ENCODE assay signal across 28 mouse cellular contexts in the genomic region with DNA sequence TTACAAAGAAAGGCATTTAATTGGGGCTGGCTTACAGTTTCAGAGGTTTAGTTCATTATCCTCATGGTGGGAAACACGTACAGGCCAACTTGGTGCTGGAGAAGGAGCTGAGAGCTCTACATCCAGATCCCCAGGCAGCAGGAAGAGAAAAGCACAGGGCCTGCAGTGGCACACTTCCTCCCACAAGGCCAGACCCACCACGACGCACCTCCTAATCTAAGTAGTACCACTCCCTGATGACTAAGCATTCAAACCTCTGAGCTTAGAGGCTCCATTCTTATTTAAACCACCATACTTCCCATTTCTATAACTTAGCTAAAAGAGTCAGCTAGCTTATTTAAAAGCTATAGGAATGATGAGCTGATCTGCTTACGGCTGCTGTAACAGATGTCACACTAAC. TPM values are rescaled to one million over a fixed set of nuclear protein-coding genes. Genes with fewer than 3 reads are reported as not detected.
DNase-seq lines count a peak whose midpoint lies in the region; ATAC-seq and TF ChIP-seq lines count a peak whose summit lies in the region.
"Had no signal": no experiment of that assay in that cellular context is flagged by ENCODE, and none has a peak within 500 bp of the region (broad histone marks: within the 10 kb centered on the region; RNA-seq: fewer than 3 reads in every experiment).

No protein-coding gene starts in this region.

- H3K79me2 ChIP-seq in macrophage (ENCODE audit: inconsistent target), result no peaks in the 10 kb centered on the region

- H3K36me3 ChIP-seq in ES-Bruce4 (ENCODE audit: control insufficient read depth, insufficient read depth, low read length, poor library complexity, severe bottlenecking) (no peaks in the 10 kb centered on the region), macrophage (ENCODE audit: inconsistent target) (no peaks in the 10 kb centered on the region)
- H3K36me3 ChIP-seq in neural tube, embryonic 15.5 days, result no peaks in the 10 kb centered on the region
- H3K36me3 ChIP-seq: embryonic facial prominence, embryonic 15.5 days; heart, embryonic 13.5 days; limb, embryonic 10.5 days; neural tube, embryonic 13.5 days had no signal

- ATAC-seq in neural tube, embryonic 15.5 days (ENCODE audit: low FRiP score), result no peak
- ATAC-seq: forebrain, embryonic 16.5 days; inflammation-experienced regulatory T-cells, adult 6 months had no signal

- peak overlapping the region; percentile 98 for H3K27ac ChIP-seq in ES-Bruce4 (ENCODE audit: insufficient read depth, low read length)
- H3K27ac ChIP-seq in macrophage, result peak overlapping the region; percentile 63
- no peak overlapping the region for H3K27ac ChIP-seq in neural tube, embryonic 15.5 days (replicated peaks)
- H3K27ac ChIP-seq: embryonic facial prominence, embryonic 15.5 days; heart, adult 2 months; heart, embryonic 13.5 days; hindbrain, embryonic 14.5 days; kidney, postnatal 0 days; limb, embryonic 10.5 days; neural tube, embryonic 13.5 days had no signal

- TF ChIP-seq EP300 in ES-Bruce4 (IDR thresholded peaks at IDR 0.05; ENCODE audit: insufficient read depth, low read depth, low read length), result peak; percentile 93

- no peak overlapping the region for H3K9ac ChIP-seq in ES-Bruce4 (ENCODE audit: low read depth, poor library complexity, severe bottlenecking)
- no peak overlapping the region for H3K9ac ChIP-seq in neural tube, embryonic 15.5 days (replicated peaks)
- H3K9ac ChIP-seq: embryonic facial prominence, embryonic 15.5 days; heart, embryonic 13.5 days; hindbrain, embryonic 14.5 days; neural tube, embryonic 13.5 days had no signal

- peaks cover 9% of the 10 kb centered on the region for H3K9me3 ChIP-seq in ES-Bruce4 (replicated peaks; ENCODE audit: control insufficient read depth, insufficient read depth, low read length, poor library complexity, severe bottlenecking)
- no peaks in the 10 kb centered on the region for H3K9me3 ChIP-seq in neural tube, embryonic 15.5 days (replicated peaks)
- H3K9me3 ChIP-seq: embryonic facial prominence, embryonic 15.5 days; heart, embryonic 13.5 days; limb, embryonic 10.5 days; neural tube, embryonic 13.5 days had no signal

- DNase-seq in 3T3-L1 (ENCODE audit: low read depth, low spot score) (peak; percentile 7), R1 (ENCODE audit: low read depth, low spot score) (peak; percentile 96)
- no peak for DNase-seq in left cerebral cortex, postnatal 25 days (ENCODE audit: low spot score in 2 of 2)
- DNase-seq in ovary, postnatal 14 days (ENCODE audit: low spot score), result no peak
- no peak for DNase-seq in adrenal gland, postnatal 4 days (ENCODE audit: low spot score in 2 of 2)
- DNase-seq: adrenal gland, postnatal 36 days; cerebellum, adult 18-20 months; gastrocnemius, postnatal 14 days; heart, adult 2 months; heart, postnatal 14 days; kidney, adult 18-20 months; lung, postnatal 10 days; midbrain, embryonic 14.5 days; thymus, adult 18-20 months; thymus, postnatal 36 days had no signal

- no peak for TF ChIP-seq POLR2A in ES-Bruce4 (IDR thresholded peaks at IDR 0.05; ENCODE audit: insufficient read depth, low read length)

- no peak for TF ChIP-seq CTCF in ES-Bruce4 (IDR thresholded peaks at IDR 0.05; ENCODE audit: low read depth, low read length)

- intact Hi-C loops in left cerebral cortex, postnatal 25 days (cut with DNase I), result no loop called here

- no peak overlapping the region for H3K4me2 ChIP-seq in neural tube, embryonic 15.5 days
- H3K4me2 ChIP-seq: embryonic facial prominence, embryonic 15.5 days; heart, embryonic 13.5 days; hindbrain, embryonic 14.5 days; neural tube, embryonic 13.5 days had no signal

- 9% methylated on average over 4 of the region's 4 CpGs for WGBS in macrophage (ENCODE audit: missing documents)
- WGBS in neural tube, embryonic 15.5 days, result 90% methylated on average over 4 of the region's 4 CpGs

- H3K27me3 ChIP-seq in ES-Bruce4 (ENCODE audit: control insufficient read depth, insufficient read depth, low read length, poor library complexity, severe bottlenecking), result no peaks in the 10 kb centered on the region
- no peaks in the 10 kb centered on the region for H3K27me3 ChIP-seq in neural tube, embryonic 15.5 days (replicated peaks)
- H3K27me3 ChIP-seq: embryonic facial prominence, embryonic 15.5 days; heart, embryonic 13.5 days; neural tube, embryonic 13.5 days had no signal

- H3K4me3 ChIP-seq in ES-Bruce4 (ENCODE audit: low read depth, low read length) (no peak overlapping the region), macrophage (ENCODE audit: inconsistent target) (no peak overlapping the region)
- no peak overlapping the region for H3K4me3 ChIP-seq in neural tube, embryonic 15.5 days (replicated peaks)
- H3K4me3 ChIP-seq: embryonic facial prominence, embryonic 15.5 days; heart, adult 2 months; heart, embryonic 13.5 days; limb, embryonic 10.5 days; megakaryocyte, embryonic 14.5 days; myocyte; neural tube, embryonic 13.5 days had no signal

- H3K4me1 ChIP-seq in ES-Bruce4 (ENCODE audit: control insufficient read depth, insufficient read depth, low read length), result no peaks in the 10 kb centered on the region
- H3K4me1 ChIP-seq in neural tube, embryonic 15.5 days, result no peaks in the 10 kb centered on the region
- H3K4me1 ChIP-seq: embryonic facial prominence, embryonic 15.5 days; heart, embryonic 13.5 days; limb, embryonic 10.5 days; neural tube, embryonic 13.5 days had no signal

RNA-seq across cellular contexts. Expression of gene Selenok, which starts 17.3 kb away (rescaled TPM):
- polyA plus RNA-seq in ES-Bruce4 (2011; ENCODE audit: insufficient read depth, insufficient read length, low read depth, missing spikeins), result 39.9 and 50.8 TPM in 2 replicates
- 10 to 100 TPM in 25 of 26 experiments, 1 to 10 TPM in 1; 9.2 to 56.9 (median 25.1) TPM for total RNA-seq in macrophage (2018; cell fraction: chromatin; rRNA removed)
- 100 to 1,000 TPM in 19 of 26 experiments, 10 to 100 TPM in 7; 78.9 to 180 (median 117) TPM for total RNA-seq in macrophage (2018; cell fraction: cytosol; rRNA removed)
- 10 to 100 TPM; 22.8 to 67.2 (median 48.7) TPM for total RNA-seq in macrophage (2018; cell fraction: nucleus; rRNA removed)
- polyA plus RNA-seq in macrophage (2018), result 170 to 299 TPM (median 238 TPM) in 3 replicates
- 355 and 416 TPM in 2 replicates for polyA plus RNA-seq in neural tube, embryonic 15.5 days (2015; fragmentation: Nextera tagmentation; extraction: Ambion mirVana)
- total RNA-seq in left cerebral cortex, postnatal 25 days (2021), result 100 to 1,000 TPM; 141 to 149 TPM
- 10 to 100 TPM; 84.2 to 85.6 TPM for total RNA-seq in adrenal gland, postnatal 4 days (2021)

RNA-seq across cellular contexts. Expression of gene Actr8, which starts 27.3 kb away (rescaled TPM):
- polyA plus RNA-seq in ES-Bruce4 (2011; ENCODE audit: insufficient read depth, insufficient read length, low read depth, missing spikeins) (49.4 and 54.7 TPM in 2 replicates), macrophage (2018) (21.1 to 24.8 TPM (median 22.3 TPM) in 3 replicates)
- 100 to 1,000 TPM in 9 of 26 experiments, 10 to 100 TPM in 17; 12.9 to 182 (median 71.3) TPM for total RNA-seq in macrophage (2018; cell fraction: chromatin; rRNA removed)
- total RNA-seq in macrophage (2018; cell fraction: cytosol; rRNA removed), result 10 to 100 TPM; 10.4 to 30.2 (median 21.8) TPM
- total RNA-seq in macrophage (2018; cell fraction: nucleus; rRNA removed), result 100 to 1,000 TPM in 2 of 26 experiments, 10 to 100 TPM in 24; 10.4 to 130 (median 36.2) TPM
- polyA plus RNA-seq in neural tube, embryonic 15.5 days (2015; fragmentation: Nextera tagmentation; extraction: Ambion mirVana), result 74.6 TPM in 2 replicates
- 10 to 100 TPM; 71.0 to 81.6 TPM for total RNA-seq in left cerebral cortex, postnatal 25 days (2021)
- 10 to 100 TPM; 71.8 to 75.6 TPM for total RNA-seq in adrenal gland, postnatal 4 days (2021)

RNA-seq across cellular contexts. Expression of gene Il17rb, which starts 57.9 kb away (rescaled TPM):
- polyA plus RNA-seq in ES-Bruce4 (2011; ENCODE audit: insufficient read depth, insufficient read length, low read depth, missing spikeins), result 0.43 TPM in 1 of 2 replicates, not detected in the other
- not detected for total RNA-seq in macrophage (2018; cell fraction: chromatin; rRNA removed)
- under 1 TPM in 1 of 26 experiments, not detected in 25; 0.07 TPM for total RNA-seq in macrophage (2018; cell fraction: cytosol; rRNA removed)
- total RNA-seq in macrophage (2018; cell fraction: nucleus; rRNA removed), result under 1 TPM in 1 of 26 experiments, not detected in 25; 0.47 TPM
- polyA plus RNA-seq in macrophage (2018), result not detected in 3 replicates
- polyA plus RNA-seq in neural tube, embryonic 15.5 days (2015; fragmentation: Nextera tagmentation; extraction: Ambion mirVana), result 0.96 and 4.2 TPM in 2 replicates
- total RNA-seq in left cerebral cortex, postnatal 25 days (2021), result under 1 TPM; 0.73 to 0.76 TPM
- total RNA-seq in adrenal gland, postnatal 4 days (2021), result 1 to 10 TPM; 2.6 to 4.2 TPM
- total RNA-seq: heart, adult 2 months had no signal

RNA-seq across cellular contexts. Expression of gene Chdh, which starts 58.0 kb away (rescaled TPM):
- polyA plus RNA-seq in ES-Bruce4 (2011; ENCODE audit: insufficient read depth, insufficient read length, low read depth, missing spikeins), result 0.67 and 1.3 TPM in 2 replicates
- under 1 TPM in 1 of 26 experiments, not detected in 25; 0.23 TPM for total RNA-seq in macrophage (2018; cell fraction: chromatin; rRNA removed)
- under 1 TPM in 22 of 26 experiments, not detected in 4; under 0.01 to 0.09 (median 0.05) TPM for total RNA-seq in macrophage (2018; cell fraction: cytosol; rRNA removed)
- under 1 TPM in 10 of 26 experiments, not detected in 16; 0.07 to 0.27 (median 0.18) TPM for total RNA-seq in macrophage (2018; cell fraction: nucleus; rRNA removed)
- 0.16 TPM in 1 of 3 replicates, not detected in the others for polyA plus RNA-seq in macrophage (2018)
- 0.52 and 1.7 TPM in 2 replicates for polyA plus RNA-seq in neural tube, embryonic 15.5 days (2015; fragmentation: Nextera tagmentation; extraction: Ambion mirVana)
- 1 to 10 TPM; 1.2 to 1.4 TPM for total RNA-seq in left cerebral cortex, postnatal 25 days (2021)
- 1 to 10 TPM; 7.1 to 8.1 TPM for total RNA-seq in adrenal gland, postnatal 4 days (2021)
- polyA plus RNA-seq: myocyte had no signal

Comparison
In these comparisons a context has a peak if more than half of its experiments do, and no peak if none do; other contexts are left out.
1. DNase-seq: peak in 3T3-L1 (single experiment) and R1 (single experiment); none in left cerebral cortex, postnatal 25 days (0 of 2), ovary, postnatal 14 days (single experiment) and adrenal gland, postnatal 4 days (0 of 2).